Mouse (Mus musculus): Measurements from ENCODE around the gene Gng12. TPM values are rescaled to one million over a fixed set of nuclear protein-coding genes. Genes with fewer than 3 reads are reported as not detected.

The Gng12 gene
- polyA plus RNA-seq, 1 experiment from 2014 or later, result 82.9 TPM

DNA sequence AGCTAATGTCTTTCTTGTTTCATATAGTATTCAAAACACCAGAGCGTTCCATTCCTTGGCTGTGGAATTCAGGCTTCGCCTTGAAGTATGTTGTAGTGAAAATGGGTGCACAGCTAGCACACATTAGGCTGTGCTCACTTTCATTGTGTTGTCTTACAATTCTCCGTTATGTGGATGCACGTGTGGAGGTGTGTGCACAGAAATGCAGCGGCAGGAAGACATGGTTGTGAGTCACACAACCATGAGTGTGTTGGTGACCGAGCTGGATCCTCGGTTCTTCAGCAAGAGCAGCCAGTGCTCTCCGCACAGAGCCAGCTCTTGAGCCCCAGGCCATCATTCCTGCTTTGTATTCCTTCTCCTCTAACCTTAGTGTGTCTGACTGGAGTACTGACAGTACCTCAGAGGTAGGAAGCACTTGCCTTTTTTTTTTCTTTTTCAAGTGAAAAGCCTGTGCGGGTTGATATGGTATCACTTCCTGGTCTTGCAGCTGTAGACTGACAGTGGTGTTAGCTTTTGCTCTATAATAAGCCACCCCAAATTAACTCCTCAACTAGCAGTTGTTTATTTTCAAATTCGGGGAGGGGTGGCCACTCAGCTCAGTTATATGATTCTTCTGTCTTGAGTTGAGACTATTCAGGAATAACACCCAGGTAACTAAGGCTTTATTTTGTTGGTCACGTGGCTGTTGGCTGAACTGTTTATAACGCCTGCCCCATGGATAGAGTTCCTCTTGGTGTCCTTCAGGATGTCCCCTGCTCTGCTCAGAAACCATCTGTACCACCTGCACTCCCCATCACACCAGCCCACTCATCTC, 48.2 kb downstream of the Gng12 start:
- H3K9me3 ChIP-seq (ENCODE audit: control insufficient read depth, low read length), result no peaks in the 10 kb centered on the region
- no peak overlapping the region for H3K9ac ChIP-seq (replicated peaks; ENCODE audit: low read depth, low read length)
- H3K4me1 ChIP-seq (ENCODE audit: control insufficient read depth, insufficient read depth, low read length), result no peaks in the 10 kb centered on the region
- H3K27me3 ChIP-seq (ENCODE audit: control insufficient read depth, insufficient read depth, low read length), result no peaks in the 10 kb centered on the region
- no peak for ATAC-seq (ENCODE audit: low read depth)
- H3K4me2 ChIP-seq (ENCODE audit: low read depth, low read length), result no peak overlapping the region
- no peaks in the 10 kb centered on the region for H3K36me3 ChIP-seq (ENCODE audit: control insufficient read depth, insufficient read depth, low read length)
- WGBS, result 85% methylated on average over 12 of the region's 12 CpGs
- no peak overlapping the region for H3K4me3 ChIP-seq (ENCODE audit: low read depth, low read length)
- no peak overlapping the region for H3K27ac ChIP-seq (ENCODE audit: low read depth, low read length)

DNA sequence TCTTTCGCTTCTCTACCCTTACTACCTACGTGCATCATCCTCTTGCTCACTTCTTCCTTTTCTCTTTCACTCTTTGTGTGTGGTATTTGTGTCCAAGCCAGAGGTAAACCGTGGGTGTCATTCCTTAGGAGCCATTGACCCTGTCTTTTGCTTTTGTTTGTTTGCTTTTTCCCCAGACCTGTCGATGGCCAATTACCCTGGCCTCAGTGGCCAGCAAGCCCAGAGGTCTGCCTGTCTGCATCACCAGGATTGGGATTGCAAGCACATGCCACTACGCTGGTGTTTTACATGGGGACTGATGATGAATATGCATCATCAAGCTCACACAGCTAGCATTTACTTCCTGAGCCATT, 48.8 kb downstream of the Gng12 start:
- no peak for ATAC-seq (ENCODE audit: low read depth)
- no peak overlapping the region for H3K27ac ChIP-seq (ENCODE audit: low read depth, low read length)
- H3K36me3 ChIP-seq (ENCODE audit: control insufficient read depth, insufficient read depth, low read length), result no peaks in the 10 kb centered on the region
- WGBS, result 72% methylated on average over 5 of the region's 5 CpGs
- no peak overlapping the region for H3K4me2 ChIP-seq (ENCODE audit: low read depth, low read length)
- no peaks in the 10 kb centered on the region for H3K9me3 ChIP-seq (ENCODE audit: control insufficient read depth, low read length)
- no peaks in the 10 kb centered on the region for H3K4me1 ChIP-seq (ENCODE audit: control insufficient read depth, insufficient read depth, low read length)
- no peak overlapping the region for H3K4me3 ChIP-seq (ENCODE audit: low read depth, low read length)
- H3K27me3 ChIP-seq (ENCODE audit: control insufficient read depth, insufficient read depth, low read length), result no peaks in the 10 kb centered on the region
- H3K9ac ChIP-seq (replicated peaks; ENCODE audit: low read depth, low read length), result no peak overlapping the region

DNA sequence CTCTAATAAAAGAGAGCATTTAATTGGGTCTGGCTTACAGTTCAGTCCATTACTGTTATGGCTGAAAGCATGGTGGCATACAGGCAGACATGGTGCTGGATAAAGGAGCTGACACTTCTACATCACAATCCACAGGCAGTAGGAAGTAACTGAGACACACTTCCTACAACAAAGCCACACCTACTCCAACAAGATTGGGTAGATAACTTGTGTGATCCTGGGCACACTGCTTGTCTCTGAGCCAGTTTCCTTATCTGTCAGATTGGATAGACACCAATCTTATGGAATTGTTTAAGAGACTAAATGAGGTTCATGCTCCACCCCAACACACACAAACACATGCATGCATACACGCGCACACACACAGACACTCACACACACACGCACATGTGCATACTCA, 51.9 kb downstream of the Gng12 start:
- Histone ChIP-seq H3K9ac (replicated peaks; ENCODE audit: low read depth, low read length) (no peak overlapping the region), H3K9me3 (ENCODE audit: control insufficient read depth, low read length) (no peaks in the 10 kb centered on the region), H3K36me3 (ENCODE audit: control insufficient read depth, insufficient read depth, low read length) (no peaks in the 10 kb centered on the region), H3K27ac (ENCODE audit: low read depth, low read length) (no peak overlapping the region), H3K4me3 (ENCODE audit: low read depth, low read length) (no peak overlapping the region), H3K4me2 (ENCODE audit: low read depth, low read length) (no peak overlapping the region), H3K4me1 (ENCODE audit: control insufficient read depth, insufficient read depth, low read length) (no peaks in the 10 kb centered on the region), H3K27me3 (ENCODE audit: control insufficient read depth, insufficient read depth, low read length) (no peaks in the 10 kb centered on the region)
- 89% methylated on average over 3 of the region's 3 CpGs for WGBS
- ATAC-seq (ENCODE audit: low read depth), result no peak

DNA sequence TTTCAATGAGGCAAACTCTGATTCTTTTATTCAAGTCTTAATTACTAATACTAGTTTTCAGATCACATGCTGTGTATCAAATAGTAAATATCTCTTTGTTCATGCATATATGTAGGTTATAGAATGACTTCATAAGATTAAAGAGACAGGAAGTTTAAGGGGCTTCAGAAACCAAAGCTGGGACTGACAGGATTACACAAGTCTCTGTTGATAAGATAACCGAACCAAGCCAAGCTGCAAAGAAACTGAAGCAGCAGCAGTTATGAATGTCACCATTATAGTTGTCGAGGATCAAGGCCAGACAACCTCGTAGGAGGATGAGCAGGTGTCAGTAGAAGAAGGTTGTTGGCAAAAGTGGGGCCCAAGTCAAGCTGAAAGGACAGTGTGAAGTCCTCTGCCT, 52.7 kb downstream of the Gng12 start:
- Histone ChIP-seq H3K4me1 (ENCODE audit: control insufficient read depth, insufficient read depth, low read length) (no peaks in the 10 kb centered on the region), H3K27ac (ENCODE audit: low read depth, low read length) (no peak overlapping the region), H3K36me3 (ENCODE audit: control insufficient read depth, insufficient read depth, low read length) (no peaks in the 10 kb centered on the region), H3K9ac (replicated peaks; ENCODE audit: low read depth, low read length) (no peak overlapping the region), H3K9me3 (ENCODE audit: control insufficient read depth, low read length) (no peaks in the 10 kb centered on the region), H3K27me3 (ENCODE audit: control insufficient read depth, insufficient read depth, low read length) (no peaks in the 10 kb centered on the region), H3K4me3 (ENCODE audit: low read depth, low read length) (no peak overlapping the region), H3K4me2 (ENCODE audit: low read depth, low read length) (no peak overlapping the region)
- 92% methylated on average over 3 of the region's 3 CpGs for WGBS
- no peak for ATAC-seq (ENCODE audit: low read depth)

DNA sequence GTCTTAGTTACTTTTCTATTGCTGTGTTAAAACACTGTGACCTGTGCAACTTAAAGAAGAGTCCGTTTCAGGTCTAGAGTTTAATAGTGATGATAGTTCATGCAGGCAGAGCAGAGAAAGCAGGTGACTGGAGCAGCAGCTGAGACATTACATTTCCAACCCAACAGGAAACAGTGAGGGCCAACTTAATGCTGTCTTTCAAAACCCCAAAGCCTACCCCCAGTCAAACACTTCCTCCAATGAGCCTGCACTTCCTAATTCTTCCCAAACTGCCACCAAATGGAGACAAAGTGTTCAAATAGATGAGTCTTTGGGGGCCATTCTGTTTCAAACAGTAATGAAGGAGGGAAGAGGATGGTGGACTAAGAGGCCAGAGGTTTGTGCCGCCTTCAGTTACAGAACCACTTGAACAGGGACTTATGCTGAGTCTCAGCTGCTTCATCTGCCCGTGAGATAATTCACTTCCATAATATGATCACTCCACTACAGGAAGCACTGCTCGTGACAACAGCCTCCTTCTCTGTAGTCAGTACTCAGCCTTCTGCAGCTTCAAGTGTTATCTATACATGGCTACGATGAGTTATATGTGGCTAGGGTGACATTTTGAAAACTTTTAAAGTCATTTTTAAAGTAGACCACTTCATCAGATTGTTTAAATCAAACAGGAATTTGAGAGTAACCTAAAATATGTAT, 55.7 kb downstream of the Gng12 start:
- H3K9ac ChIP-seq (replicated peaks; ENCODE audit: low read depth, low read length), result no peak overlapping the region
- no peaks in the 10 kb centered on the region for H3K27me3 ChIP-seq (ENCODE audit: control insufficient read depth, insufficient read depth, low read length)
- H3K9me3 ChIP-seq (ENCODE audit: control insufficient read depth, low read length), result no peaks in the 10 kb centered on the region
- H3K4me2 ChIP-seq (ENCODE audit: low read depth, low read length), result no peak overlapping the region
- no peak for ATAC-seq (ENCODE audit: low read depth)
- H3K27ac ChIP-seq (ENCODE audit: low read depth, low read length), result no peak overlapping the region
- no peaks in the 10 kb centered on the region for H3K4me1 ChIP-seq (ENCODE audit: control insufficient read depth, insufficient read depth, low read length)
- no peak overlapping the region for H3K4me3 ChIP-seq (ENCODE audit: low read depth, low read length)
- WGBS, result 91% methylated on average over 5 of the region's 5 CpGs
- H3K36me3 ChIP-seq (ENCODE audit: control insufficient read depth, insufficient read depth, low read length), result no peaks in the 10 kb centered on the region

DNA sequence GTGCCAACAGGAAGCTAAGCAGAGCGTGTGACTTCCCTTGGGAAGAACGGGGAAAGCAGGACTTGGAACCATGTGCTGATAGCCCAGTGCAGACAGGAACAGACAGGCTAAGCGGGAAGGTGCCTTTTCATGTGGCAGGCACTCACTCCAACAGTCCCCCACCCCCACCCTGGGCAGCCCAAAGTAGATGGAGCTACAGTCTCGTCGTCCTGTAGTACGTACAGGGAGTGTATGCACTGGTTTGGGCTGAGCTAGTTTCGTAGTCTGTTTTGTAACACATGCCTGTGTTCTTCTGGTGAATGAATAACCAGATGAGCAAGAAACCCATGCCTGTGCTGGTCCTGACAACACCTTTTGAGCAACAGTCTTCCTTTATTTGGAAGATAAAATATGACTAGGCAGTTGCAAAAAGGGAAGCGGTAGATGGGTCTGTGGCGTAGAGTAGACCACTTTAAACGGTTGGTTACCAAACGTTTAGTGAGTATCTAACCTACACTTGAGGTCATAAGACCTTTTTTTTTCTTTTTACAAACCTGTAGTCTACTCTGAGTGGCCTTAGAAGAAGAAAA, 57.8 kb downstream of the Gng12 start:
- 82% methylated on average over 11 of the region's 11 CpGs for WGBS
- Histone ChIP-seq H3K9ac (replicated peaks; ENCODE audit: low read depth, low read length) (no peak overlapping the region), H3K4me2 (ENCODE audit: low read depth, low read length) (no peak overlapping the region), H3K9me3 (ENCODE audit: control insufficient read depth, low read length) (no peaks in the 10 kb centered on the region), H3K4me1 (ENCODE audit: control insufficient read depth, insufficient read depth, low read length) (no peaks in the 10 kb centered on the region), H3K27me3 (ENCODE audit: control insufficient read depth, insufficient read depth, low read length) (no peaks in the 10 kb centered on the region), H3K4me3 (ENCODE audit: low read depth, low read length) (no peak overlapping the region), H3K36me3 (ENCODE audit: control insufficient read depth, insufficient read depth, low read length) (no peaks in the 10 kb centered on the region), H3K27ac (ENCODE audit: low read depth, low read length) (no peak overlapping the region)
- no peak for ATAC-seq (ENCODE audit: low read depth)

DNA sequence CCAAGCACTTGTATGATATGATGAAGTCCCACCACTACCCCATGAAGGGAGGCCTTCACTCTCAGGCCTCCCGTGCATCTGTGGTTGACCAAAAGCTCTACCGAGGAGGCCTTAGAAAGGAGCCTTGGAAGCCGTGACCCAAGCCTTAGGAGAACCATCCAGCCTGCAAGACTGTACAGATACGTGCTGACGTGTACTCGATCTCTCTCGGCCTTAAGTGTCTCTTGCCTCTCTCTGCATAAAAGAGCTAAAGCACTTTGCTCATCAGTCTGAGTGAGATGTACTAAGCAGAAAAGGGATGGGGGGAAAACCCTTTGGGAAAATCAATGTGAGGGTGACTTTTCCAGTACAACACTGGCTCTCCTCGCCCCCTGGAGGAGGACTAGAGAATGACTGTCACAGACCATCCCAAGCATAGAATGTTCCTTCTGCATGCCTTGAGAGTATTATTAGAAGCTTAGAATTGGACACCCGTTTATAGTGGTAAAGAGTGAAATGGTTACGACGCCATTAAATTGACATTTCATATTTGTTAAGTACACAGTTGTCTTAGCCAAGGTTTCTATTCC, 59.0 kb downstream of the Gng12 start:
- ATAC-seq (ENCODE audit: low read depth), result no peak
- WGBS, result 86% methylated on average over 11 of the region's 11 CpGs
- Histone ChIP-seq H3K27ac (ENCODE audit: low read depth, low read length) (no peak overlapping the region), H3K36me3 (ENCODE audit: control insufficient read depth, insufficient read depth, low read length) (no peaks in the 10 kb centered on the region), H3K4me2 (ENCODE audit: low read depth, low read length) (no peak overlapping the region), H3K9ac (replicated peaks; ENCODE audit: low read depth, low read length) (no peak overlapping the region), H3K9me3 (ENCODE audit: control insufficient read depth, low read length) (no peaks in the 10 kb centered on the region), H3K4me1 (ENCODE audit: control insufficient read depth, insufficient read depth, low read length) (no peaks in the 10 kb centered on the region), H3K4me3 (ENCODE audit: low read depth, low read length) (no peak overlapping the region), H3K27me3 (ENCODE audit: control insufficient read depth, insufficient read depth, low read length) (no peaks in the 10 kb centered on the region)

DNA sequence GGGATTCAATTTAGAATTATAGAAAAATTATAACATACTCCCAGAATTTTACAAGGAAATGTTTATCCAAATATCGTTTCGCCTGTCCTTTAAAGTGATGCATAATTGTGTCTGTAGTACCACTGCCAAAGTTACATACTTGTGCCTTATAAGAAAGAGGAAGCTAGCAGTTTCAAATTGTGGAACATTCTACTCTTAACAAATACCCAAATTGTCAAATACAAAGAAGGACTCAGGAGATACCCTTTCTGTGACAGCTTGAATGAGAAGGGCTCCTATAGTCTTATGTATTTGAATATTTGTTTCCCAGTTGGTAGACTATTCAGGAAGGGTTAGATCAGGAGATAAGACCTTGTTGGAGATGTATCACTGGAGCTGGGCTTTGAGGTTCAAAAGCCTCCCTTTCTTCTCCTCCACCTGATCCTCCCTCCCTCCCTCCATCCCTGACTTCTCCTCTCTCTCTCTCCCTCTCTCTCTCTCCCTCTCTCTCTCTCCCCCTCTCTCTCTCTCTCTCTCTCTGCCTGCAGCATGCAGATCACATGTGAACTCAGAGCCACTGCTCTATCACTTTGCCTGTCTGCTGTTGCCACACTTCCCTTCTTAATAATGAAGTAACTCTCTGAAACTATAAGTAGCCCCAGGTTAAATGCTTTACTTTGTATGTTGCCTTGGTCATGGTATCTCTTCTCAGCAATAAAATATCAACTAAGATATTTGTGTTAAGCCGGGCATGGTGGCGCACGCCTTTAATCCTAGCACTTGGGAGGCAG, 62.5 kb downstream of the Gng12 start:
- no peak for ATAC-seq (ENCODE audit: low read depth)
- H3K27ac ChIP-seq (ENCODE audit: low read depth, low read length), result no peak overlapping the region
- H3K36me3 ChIP-seq (ENCODE audit: control insufficient read depth, insufficient read depth, low read length), result no peaks in the 10 kb centered on the region
- no peaks in the 10 kb centered on the region for H3K27me3 ChIP-seq (ENCODE audit: control insufficient read depth, insufficient read depth, low read length)
- no peak overlapping the region for H3K4me3 ChIP-seq (ENCODE audit: low read depth, low read length)
- H3K4me2 ChIP-seq (ENCODE audit: low read depth, low read length), result no peak overlapping the region
- no peak overlapping the region for H3K9ac ChIP-seq (replicated peaks; ENCODE audit: low read depth, low read length)
- no peaks in the 10 kb centered on the region for H3K9me3 ChIP-seq (ENCODE audit: control insufficient read depth, low read length)
- WGBS, result 96% methylated on average over 5 of the region's 5 CpGs
- no peaks in the 10 kb centered on the region for H3K4me1 ChIP-seq (ENCODE audit: control insufficient read depth, insufficient read depth, low read length)
